Mouse (Mus musculus): ENCODE measurements around the gene Mark4.

The Mark4 gene

DNA sequence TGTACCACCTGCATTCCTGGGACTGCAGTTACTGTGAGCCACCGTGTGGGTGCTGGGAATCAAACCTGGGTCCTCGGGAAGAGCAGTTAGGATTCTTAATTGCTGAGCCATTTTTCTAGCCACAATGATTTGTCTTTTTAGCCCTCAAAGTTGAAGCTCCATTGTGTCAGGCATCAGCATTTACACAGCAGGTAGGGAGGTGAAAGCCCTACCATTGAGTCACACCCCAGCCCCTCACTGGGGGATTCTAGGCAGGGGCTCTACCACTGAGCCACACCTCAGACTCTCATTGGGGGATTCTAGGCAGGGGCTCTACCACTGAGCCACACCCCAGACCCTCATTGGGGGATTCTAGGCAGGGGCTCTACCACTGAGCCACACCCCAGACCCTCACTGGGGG is 22.3 kb downstream of the Mark4 start:
- no peak for DNase-seq (ENCODE audit: low spot score)

GRCm38 (mm10) chr7:19432475-19432874 is 26.1 kb downstream of the Mark4 start:
- DNase-seq (ENCODE audit: low spot score): no peak

DNA sequence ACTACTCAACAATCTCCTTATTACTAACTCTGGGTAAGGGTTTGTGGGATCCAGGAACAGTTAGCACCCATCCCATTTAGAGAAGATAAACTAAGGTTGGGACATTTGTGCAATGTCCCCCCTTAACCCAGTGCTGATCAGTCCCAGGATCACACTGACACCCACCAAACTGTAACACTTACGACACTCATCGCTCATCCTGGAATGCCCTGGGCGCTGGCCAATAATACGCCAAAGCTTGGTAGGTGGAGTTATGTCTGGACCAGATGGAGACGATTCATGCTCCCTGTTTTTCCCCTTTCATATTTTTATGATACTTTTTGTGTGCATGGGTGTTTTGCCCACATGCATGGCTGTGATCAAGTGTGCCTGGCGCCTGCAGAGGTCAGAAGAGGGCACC is 28.2 kb downstream of the Mark4 start:
- DNase-seq (ENCODE audit: low spot score): no peak

DNA sequence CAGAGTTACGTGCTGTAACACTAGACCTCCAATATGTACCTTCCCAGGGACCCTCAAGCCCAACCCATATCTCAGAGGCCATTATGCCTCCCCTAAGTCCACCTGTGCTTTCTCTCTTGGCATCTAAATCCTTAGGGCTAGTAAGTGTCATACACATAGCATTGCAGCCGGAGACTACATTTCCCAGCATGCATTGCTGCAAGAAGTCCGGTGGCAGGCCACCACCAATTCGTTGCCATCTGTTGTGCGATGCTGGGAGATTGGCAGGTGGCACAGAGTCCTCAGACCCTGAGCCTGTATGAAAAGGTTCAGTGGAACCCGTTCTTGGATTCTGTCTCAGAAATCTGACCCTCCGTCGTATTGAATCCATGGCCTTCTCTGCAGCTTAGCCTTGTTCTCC is 28.9 kb downstream of the Mark4 start:
- DNase-seq (ENCODE audit: low spot score): no peak

DNA sequence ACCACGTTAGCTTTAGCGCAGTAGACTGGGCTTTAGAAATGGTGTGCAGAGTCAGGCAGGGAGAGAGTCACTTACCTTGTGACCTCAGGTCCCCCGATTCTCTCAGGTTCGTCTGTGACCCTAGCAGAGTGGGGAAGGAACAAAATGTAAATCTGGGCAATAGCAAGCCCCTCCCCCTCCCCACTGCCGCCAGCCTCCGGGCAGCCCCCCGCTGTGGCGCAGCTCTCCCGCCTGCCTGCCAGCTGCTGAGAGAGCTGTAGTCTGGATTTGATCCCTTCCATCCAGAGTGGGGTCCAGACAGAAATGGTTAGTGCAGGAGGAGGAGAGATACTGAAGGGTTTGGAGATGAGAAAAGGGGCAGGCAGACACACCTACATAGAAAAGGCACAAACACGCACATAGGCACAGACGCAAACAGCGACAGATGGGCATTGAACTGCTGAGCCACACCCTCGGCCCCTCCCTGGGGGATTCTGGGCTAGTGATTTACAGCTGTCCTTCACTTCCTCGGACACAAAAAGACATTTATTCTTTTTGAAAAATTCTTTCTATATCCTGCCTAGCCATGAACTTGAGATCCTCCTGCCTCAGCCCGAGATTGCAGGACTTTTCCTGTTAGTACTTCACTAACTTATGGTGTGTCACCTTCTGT is 30.5 kb downstream of the Mark4 start:
- DNase-seq (ENCODE audit: low spot score): no peak

- DNase-seq (ENCODE audit: low spot score): no peak
Observed at GRCm38 (mm10) chr7:19426888-19427287, 31.7 kb downstream of the Mark4 start.

GRCm38 (mm10) chr7:19426349-19426748 is 32.3 kb downstream of the Mark4 start:
- DNase-seq (ENCODE audit: low spot score): no peak

DNA sequence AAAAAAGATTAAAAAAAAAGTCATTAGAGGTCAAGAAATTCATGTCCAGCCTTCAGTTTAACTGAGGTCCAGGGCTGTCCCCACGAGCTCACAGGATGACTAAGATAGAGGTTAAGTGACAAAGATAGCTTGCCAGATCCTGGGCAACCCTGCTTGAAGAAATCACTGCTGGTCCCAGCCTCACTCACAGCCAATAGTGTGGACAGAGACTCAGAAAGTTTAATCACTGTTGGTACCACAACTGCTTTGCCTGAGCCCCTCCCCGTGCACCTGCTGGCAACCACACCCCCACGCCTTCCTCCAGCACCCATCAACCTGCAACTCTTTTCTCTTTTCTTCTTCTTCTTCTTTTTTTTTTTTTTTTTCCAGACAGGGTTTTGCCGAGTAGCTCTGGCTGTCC is 34.6 kb downstream of the Mark4 start:
- no peak for DNase-seq (ENCODE audit: low spot score)

- DNase-seq (ENCODE audit: low spot score): no peak
Observed at GRCm38 (mm10) chr7:19423083-19423482, 35.5 kb downstream of the Mark4 start.

- DNase-seq (ENCODE audit: low spot score): peak; percentile 82
Observed at GRCm38 (mm10) chr7:19420821-19421636, 37.6 kb downstream of the Mark4 start.

DNA sequence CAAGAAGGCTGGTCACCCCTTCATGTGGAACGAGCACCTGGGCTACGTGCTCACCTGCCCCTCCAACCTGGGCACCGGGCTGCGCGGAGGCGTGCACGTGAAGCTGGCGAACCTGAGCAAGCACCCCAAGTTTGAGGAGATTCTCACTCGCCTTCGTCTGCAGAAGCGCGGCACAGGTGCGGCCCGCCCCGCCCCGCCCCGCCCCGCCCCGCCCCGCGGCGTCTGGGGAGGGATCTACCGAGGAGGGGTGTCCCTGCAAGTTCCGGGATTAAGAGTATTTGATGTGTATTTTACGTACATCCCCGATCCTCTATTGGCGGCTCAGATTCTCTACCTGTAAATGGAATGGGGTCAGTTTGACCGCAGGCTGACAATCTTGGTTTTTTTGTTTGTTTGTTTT is 38.5 kb downstream of the Mark4 start:
- no peak for DNase-seq (ENCODE audit: low spot score)

DNA sequence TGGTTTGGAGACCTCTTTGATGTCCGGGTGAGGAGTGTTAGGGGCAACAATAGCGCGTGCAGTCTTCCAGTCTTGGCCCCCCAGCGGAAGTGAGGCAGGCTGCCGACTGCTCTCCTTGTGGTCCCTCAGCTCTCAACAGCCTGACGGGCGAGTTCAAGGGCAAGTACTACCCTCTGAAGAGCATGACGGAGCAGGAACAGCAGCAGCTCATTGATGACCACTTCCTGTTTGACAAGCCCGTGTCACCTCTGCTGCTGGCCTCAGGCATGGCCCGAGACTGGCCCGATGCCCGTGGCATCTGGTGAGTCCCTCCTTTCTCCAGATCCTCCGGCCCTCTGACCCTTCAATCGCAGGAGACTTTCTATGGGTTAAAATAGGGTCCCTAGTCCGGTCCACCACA is 42.0 kb downstream of the Mark4 start:
- no peak for DNase-seq (ENCODE audit: low spot score)

- DNase-seq (ENCODE audit: low spot score): no peak
Observed at GRCm38 (mm10) chr7:19413525-19413924, 45.1 kb downstream of the Mark4 start.

GRCm38 (mm10) chr7:19411783-19412182 is 46.8 kb downstream of the Mark4 start:
- no peak for DNase-seq (ENCODE audit: low spot score)

DNA sequence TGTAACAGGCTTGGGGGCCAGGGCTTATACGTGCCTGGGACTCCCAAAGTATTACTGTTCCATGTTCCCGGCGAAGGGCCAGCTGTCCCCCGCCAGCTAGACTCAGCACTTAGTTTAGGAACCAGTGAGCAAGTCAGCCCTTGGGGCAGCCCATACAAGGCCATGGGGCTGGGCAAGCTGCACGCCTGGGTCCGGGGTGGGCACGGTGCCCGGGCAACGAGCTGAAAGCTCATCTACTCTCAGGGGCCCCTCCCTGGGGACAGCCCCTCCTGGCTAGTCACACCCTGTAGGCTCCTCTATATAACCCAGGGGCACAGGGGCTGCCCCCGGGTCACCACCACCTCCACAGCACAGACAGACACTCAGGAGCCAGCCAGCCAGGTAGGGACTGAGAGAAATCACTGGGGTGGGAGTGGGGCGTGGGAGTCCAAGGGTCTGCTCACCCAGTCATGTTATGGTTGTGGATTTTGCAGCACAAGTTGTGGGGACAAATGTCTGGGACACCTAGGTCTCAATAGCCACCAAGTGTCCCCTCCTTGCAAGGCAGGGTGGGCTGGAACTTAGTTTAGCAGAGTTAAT is 47.8 kb downstream of the Mark4 start:
- DNase-seq (ENCODE audit: low spot score): no peak

DNA sequence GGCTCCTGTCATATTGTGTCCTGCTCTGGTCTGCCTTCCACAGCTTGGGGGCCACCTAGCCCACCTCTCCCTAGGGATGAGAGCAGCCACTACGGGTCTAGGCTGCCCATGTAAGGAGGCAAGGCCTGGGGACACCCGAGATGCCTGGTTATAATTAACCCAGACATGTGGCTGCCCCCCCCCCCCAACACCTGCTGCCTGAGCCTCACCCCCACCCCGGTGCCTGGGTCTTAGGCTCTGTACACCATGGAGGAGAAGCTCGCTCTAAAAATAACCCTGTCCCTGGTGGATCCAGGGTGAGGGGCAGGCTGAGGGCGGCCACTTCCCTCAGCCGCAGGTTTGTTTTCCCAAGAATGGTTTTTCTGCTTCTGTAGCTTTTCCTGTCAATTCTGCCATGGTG is 48.9 kb downstream of the Mark4 start:
- DNase-seq (ENCODE audit: low spot score): no peak

DNA sequence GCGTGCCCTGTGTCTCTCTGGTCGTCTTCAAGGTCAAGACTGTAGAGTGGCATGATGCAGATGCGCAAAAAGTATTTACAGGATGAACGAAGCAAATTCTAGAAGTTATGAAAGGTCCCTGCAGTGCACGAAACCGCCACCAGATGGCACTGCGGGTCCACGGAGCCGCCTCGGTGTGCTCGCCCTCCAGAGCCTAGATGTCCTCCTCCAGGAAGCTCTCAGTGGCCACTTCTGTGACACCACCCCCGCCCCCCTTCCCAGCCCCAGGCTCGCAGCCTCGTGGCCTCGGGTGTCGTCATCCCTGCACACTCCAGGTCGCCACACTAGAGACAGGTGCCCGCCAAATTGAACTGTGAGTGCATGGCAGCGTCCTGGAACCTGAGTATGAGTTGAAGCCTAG is 53.2 kb downstream of the Mark4 start:
- peak; percentile 74 for DNase-seq (ENCODE audit: low spot score)

- no peak for DNase-seq (ENCODE audit: low spot score)
Observed at GRCm38 (mm10) chr7:19404476-19404875, 54.1 kb downstream of the Mark4 start, which contains the start of gene Ckm. TSS of gene Ckm (plus strand) at chr7:19404776.

DNA sequence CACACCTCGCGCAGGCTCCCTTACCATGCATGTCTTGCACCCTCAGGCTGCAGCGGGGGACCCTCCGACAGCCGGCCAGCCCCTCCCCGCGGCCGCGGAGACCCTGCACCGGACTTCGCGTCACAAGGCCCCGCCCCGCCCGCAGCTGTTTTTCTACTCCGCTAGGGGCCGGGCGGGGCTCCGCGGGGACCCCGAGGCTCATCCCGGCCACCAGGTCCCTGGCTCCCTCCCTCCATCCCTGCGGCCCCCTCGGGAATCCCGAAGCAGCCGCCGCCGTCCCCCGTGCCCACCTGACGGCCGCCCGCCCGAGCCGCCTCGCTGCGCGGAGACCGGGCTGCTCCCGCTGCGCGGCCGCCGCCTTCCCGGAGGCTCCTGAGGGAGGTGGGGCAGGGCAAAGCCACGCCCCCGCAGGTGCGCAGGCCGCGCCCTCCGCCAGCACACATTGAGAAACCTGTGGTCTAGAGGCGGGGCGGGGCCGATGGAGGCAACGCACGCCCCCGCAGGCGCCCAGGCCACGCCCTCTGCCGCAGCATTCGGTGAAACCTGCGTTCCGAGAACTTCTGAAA is 54.8 kb downstream of the Mark4 start, which contains the start of gene Klc3:
Klc3 (minus strand) TSS at position 374 of the 566 bp plus-strand sequence.
- peak; percentile 87 for DNase-seq (ENCODE audit: low spot score)

- no peak for DNase-seq (ENCODE audit: low spot score)
Observed at GRCm38 (mm10) chr7:19402535-19403112, 56.0 kb downstream of the Mark4 start.

- DNase-seq (ENCODE audit: low spot score): no peak
Observed at GRCm38 (mm10) chr7:19400946-19401345, 57.7 kb downstream of the Mark4 start.

DNA sequence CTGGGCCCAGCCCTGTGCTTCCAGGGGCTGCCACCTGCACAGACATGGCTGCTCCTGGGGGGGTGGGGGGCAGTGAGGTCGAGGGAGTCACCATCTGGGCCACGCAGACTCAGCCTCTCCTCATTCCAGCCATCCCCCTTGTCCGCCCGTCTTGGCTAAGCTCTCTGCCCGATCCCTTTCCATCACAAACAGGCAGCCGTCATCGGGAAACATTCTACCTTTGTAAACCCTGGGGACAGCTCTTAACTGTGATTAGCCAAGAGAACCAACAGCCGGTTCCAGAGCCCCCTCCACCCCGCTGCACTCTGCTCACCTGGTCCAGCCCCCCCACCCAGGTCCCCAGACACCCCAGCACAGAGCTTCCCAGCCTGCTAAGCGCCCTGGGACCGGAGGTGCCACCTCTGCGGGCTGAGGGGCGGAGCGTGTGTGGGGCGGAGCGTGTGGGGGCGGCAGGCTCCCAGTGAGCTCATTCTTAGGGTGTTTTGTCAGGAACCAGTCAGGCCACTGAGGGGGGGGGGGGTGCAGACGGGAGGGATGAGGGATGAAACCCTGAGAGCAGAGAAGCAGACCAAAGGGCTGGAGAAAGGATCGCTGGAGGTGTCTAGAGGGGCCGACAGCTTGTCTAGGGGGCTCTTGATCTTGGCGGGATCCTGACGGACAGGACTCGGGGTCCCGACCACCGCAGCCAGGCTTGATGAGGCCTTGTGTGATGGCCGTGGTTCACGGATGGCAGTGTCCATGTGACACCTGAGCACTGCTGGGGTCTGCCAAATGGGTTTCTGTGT is 58.9 kb downstream of the Mark4 start:
- DNase-seq (ENCODE audit: low spot score): peak; percentile 17

Data from yolk sac, embryonic 10.5 days (tissue).